ENCODE assay signal across 8 mouse cellular contexts in the genomic region with DNA sequence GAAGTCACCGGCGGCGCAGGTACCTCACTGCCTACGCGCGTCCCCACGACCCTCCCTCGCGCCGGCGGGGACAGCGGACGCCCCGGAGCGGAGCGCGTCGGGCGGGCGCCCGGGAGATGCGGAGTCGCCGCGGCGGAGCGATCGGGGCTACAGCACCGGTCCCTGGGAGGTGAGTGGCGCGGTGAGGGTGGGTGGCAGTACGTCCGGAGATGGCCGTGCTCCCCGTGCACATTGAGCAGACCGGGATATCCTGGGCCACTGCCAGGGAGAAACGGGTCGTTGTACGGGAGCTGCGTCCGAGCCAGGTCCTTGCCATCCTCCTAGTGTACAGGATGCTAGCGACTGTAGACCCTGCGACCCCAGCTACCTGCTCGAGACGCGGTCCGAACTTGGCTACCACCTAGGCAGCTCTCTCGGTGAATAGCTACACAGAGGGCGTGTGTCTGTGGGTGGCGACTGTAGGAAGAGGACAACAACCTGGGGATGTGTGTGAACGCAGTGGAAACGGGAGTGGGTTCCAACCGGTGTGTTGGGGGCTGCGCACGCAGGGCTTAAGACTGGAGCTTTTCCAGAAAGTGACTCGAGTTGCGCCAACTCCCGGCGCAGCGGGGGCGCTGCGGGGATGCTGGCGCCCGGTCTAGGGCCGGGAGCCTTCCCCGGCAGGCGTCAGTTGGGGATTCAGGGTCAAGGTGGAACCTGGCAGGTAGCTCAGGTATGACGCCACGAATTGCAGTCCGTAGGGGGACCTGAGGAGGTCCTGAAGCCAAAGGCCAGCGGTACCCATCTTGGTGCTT. TPM values are rescaled to one million over a fixed set of nuclear protein-coding genes. Genes with fewer than 3 reads are reported as not detected.
DNase-seq lines count a peak whose midpoint lies in the region; ATAC-seq and TF ChIP-seq lines count a peak whose summit lies in the region.

No protein-coding gene starts in this region.

- 3% methylated on average over 66 of the region's 71 CpGs for WGBS in forebrain, postnatal 0 days
- WGBS in hindbrain, embryonic 15.5 days, result 1% methylated on average over 68 of the region's 71 CpGs
- 2% methylated on average over 71 of the region's 71 CpGs for WGBS in midbrain, embryonic 10.5 days
- 1% methylated on average over 71 of the region's 71 CpGs for WGBS in stomach, embryonic 14.5 days

- peaks cover 24% of the 10 kb centered on the region for H3K4me1 ChIP-seq in erythroblast, embryonic 14.5 days (ENCODE audit: control insufficient read depth)
- H3K4me1 ChIP-seq in forebrain, postnatal 0 days (ENCODE audit: insufficient read depth), result no peaks in the 10 kb centered on the region
- peaks cover 12% of the 10 kb centered on the region for H3K4me1 ChIP-seq in hindbrain, embryonic 15.5 days (replicated peaks)
- peaks cover 14% of the 10 kb centered on the region for H3K4me1 ChIP-seq in midbrain, embryonic 10.5 days
- no peaks in the 10 kb centered on the region for H3K4me1 ChIP-seq in stomach, embryonic 14.5 days (ENCODE audit: control insufficient read depth, insufficient read depth, low read length)

- no peak for ATAC-seq in erythroblast, adult 5-6 weeks (replicated peaks; ENCODE audit: low FRiP score, poor library complexity, severe bottlenecking)
- ATAC-seq in forebrain, postnatal 0 days, result peak; percentile 62
- ATAC-seq in hindbrain, embryonic 15.5 days (ENCODE audit: low FRiP score, low read depth), result peak; percentile 65
- peak; percentile 44 for ATAC-seq in stomach, embryonic 14.5 days (ENCODE audit: insufficient number of reproducible peaks, insufficient read depth, low FRiP score, low read depth)

- H3K4me3 ChIP-seq in erythroblast, embryonic 14.5 days (replicated peaks), result peak overlapping the region; percentile 64
- H3K4me3 ChIP-seq in forebrain, postnatal 0 days (ENCODE audit: low read depth, low read length), result peak overlapping the region; percentile 69
- H3K4me3 ChIP-seq in hindbrain, embryonic 15.5 days, result peak overlapping the region; percentile 63
- peak overlapping the region; percentile 74 for H3K4me3 ChIP-seq in midbrain, embryonic 10.5 days
- H3K4me3 ChIP-seq in stomach, embryonic 14.5 days (ENCODE audit: low read depth, low read length), result peak overlapping the region; percentile 63

- TF ChIP-seq CTCF in forebrain, postnatal 0 days (IDR thresholded peaks at IDR 0.05; ENCODE audit: low read depth), result peak; percentile 28; the same call in 1 of the 2 replicates

- peaks cover 17% of the 10 kb centered on the region for H3K27me3 ChIP-seq in erythroblast, embryonic 14.5 days (ENCODE audit: control insufficient read depth)
- H3K27me3 ChIP-seq in forebrain, postnatal 0 days (ENCODE audit: insufficient read depth, low read length), result no peaks in the 10 kb centered on the region; the same call in 1 of the 2 replicates
- H3K27me3 ChIP-seq in hindbrain, embryonic 15.5 days, result peaks cover 5% of the 10 kb centered on the region; the same call in 1 of the 2 replicates
- H3K27me3 ChIP-seq in midbrain, embryonic 10.5 days (ENCODE audit: low read depth, poor library complexity, severe bottlenecking), result peaks cover 44% of the 10 kb centered on the region
- H3K27me3 ChIP-seq in stomach, embryonic 14.5 days (ENCODE audit: control insufficient read depth, insufficient read depth, low read length), result peaks cover 5% of the 10 kb centered on the region; the same call in 1 of the 2 replicates

- peak overlapping the region; percentile 88 for H3K4me2 ChIP-seq in forebrain, postnatal 0 days (ENCODE audit: low read depth)
- peak overlapping the region; percentile 81 for H3K4me2 ChIP-seq in hindbrain, embryonic 15.5 days
- peak overlapping the region; percentile 99 for H3K4me2 ChIP-seq in stomach, embryonic 14.5 days (replicated peaks; ENCODE audit: low read depth, low read length)

- intact Hi-C loops in left cerebral cortex, postnatal 36 days (cut with DNase I), result loop anchor here (1.0 to 2.0 kb wide), 2 partner anchors 95 to 131 kb away; no protein-coding TSS in a partner anchor

- H3K36me3 ChIP-seq in erythroblast, embryonic 14.5 days (ENCODE audit: control insufficient read depth), result no peaks in the 10 kb centered on the region
- no peaks in the 10 kb centered on the region for H3K36me3 ChIP-seq in forebrain, postnatal 0 days (ENCODE audit: insufficient read depth)
- no peaks in the 10 kb centered on the region for H3K36me3 ChIP-seq in hindbrain, embryonic 15.5 days
- H3K36me3 ChIP-seq in midbrain, embryonic 10.5 days, result no peaks in the 10 kb centered on the region
- no peaks in the 10 kb centered on the region for H3K36me3 ChIP-seq in stomach, embryonic 14.5 days (ENCODE audit: control insufficient read depth, insufficient read depth, low read length)

- H3K9ac ChIP-seq in forebrain, postnatal 0 days, result peak overlapping the region; percentile 75
- H3K9ac ChIP-seq in hindbrain, embryonic 15.5 days, result peak overlapping the region; percentile 65
- H3K9ac ChIP-seq in stomach, embryonic 14.5 days (replicated peaks; ENCODE audit: low read depth, low read length), result no peak overlapping the region; the same call in 1 of the 2 replicates

- peak overlapping the region; percentile 74 for H3K27ac ChIP-seq in forebrain, postnatal 0 days (ENCODE audit: low read depth, low read length)
- H3K27ac ChIP-seq in hindbrain, embryonic 15.5 days (replicated peaks), result peak overlapping the region; percentile 84
- peak overlapping the region; percentile 13; the same call in 1 of the 2 replicates for H3K27ac ChIP-seq in midbrain, embryonic 10.5 days (replicated peaks)
- no peak overlapping the region for H3K27ac ChIP-seq in stomach, embryonic 14.5 days (ENCODE audit: low read length)

- H3K9me3 ChIP-seq in erythroblast, embryonic 14.5 days (ENCODE audit: control insufficient read depth, low read length), result no peaks in the 10 kb centered on the region
- no peaks in the 10 kb centered on the region for H3K9me3 ChIP-seq in forebrain, postnatal 0 days (ENCODE audit: low read length)
- H3K9me3 ChIP-seq in hindbrain, embryonic 15.5 days, result no peaks in the 10 kb centered on the region
- H3K9me3 ChIP-seq in midbrain, embryonic 10.5 days (replicated peaks), result no peaks in the 10 kb centered on the region
- H3K9me3 ChIP-seq in stomach, embryonic 14.5 days (ENCODE audit: control insufficient read depth, low read depth, low read length), result no peaks in the 10 kb centered on the region

- peak; percentile 62 for DNase-seq in cerebellum, adult 11 months
- peak; percentile 72 for DNase-seq in forebrain, postnatal 0 days
- DNase-seq in left cerebral cortex, postnatal 36 days (ENCODE audit: low spot score in 2 of 2), result peak; percentile 62 to 63
- no peak for DNase-seq in midbrain, embryonic 10.5 days (ENCODE audit: low spot score)

RNA-seq across cellular contexts. Expression of a gene that starts 0.9 kb away (rescaled TPM):
- polyA plus RNA-seq in erythroblast, embryonic 14.5 days (2012), result 0.01 TPM in 1 of 2 replicates, not detected in the other
- 11.9 and 16.1 TPM in 2 replicates for total RNA-seq in erythroblast, adult 5-6 weeks (2015; ENCODE audit: low replicate concordance)
- 19.1 and 19.7 TPM in 2 replicates for total RNA-seq in erythroblast, adult 5-6 weeks (2017; ENCODE audit: low replicate concordance)
- total RNA-seq in forebrain, postnatal 0 days (2014; rRNA removed), result 9.6 and 10.9 TPM in 2 replicates
- polyA plus RNA-seq in forebrain, postnatal 0 days (2015; fragmentation: Nextera tagmentation; extraction: Ambion mirVana), result 3.2 and 6.9 TPM in 2 replicates
- polyA plus RNA-seq in hindbrain, embryonic 15.5 days (2015; fragmentation: Nextera tagmentation; extraction: Ambion mirVana), result 7.4 and 8.4 TPM in 2 replicates
- total RNA-seq in left cerebral cortex, postnatal 36 days (2021), result 10 to 100 TPM; 23.1 to 28.7 TPM
- polyA plus RNA-seq in midbrain, embryonic 10.5 days (2016; fragmentation: Nextera tagmentation; extraction: Ambion mirVana), result 0.56 and 0.68 TPM in 2 replicates
- polyA plus RNA-seq in stomach, embryonic 14.5 days (2014; fragmentation: Nextera tagmentation; extraction: Ambion mirVana), result 2.3 and 2.7 TPM in 2 replicates

RNA-seq across cellular contexts. Expression of a gene that starts 9.7 kb away (rescaled TPM):
- polyA plus RNA-seq in erythroblast, embryonic 14.5 days (2012), result not detected in 2 replicates
- total RNA-seq in erythroblast, adult 5-6 weeks (2015; ENCODE audit: low replicate concordance), result not detected in 2 replicates
- total RNA-seq in erythroblast, adult 5-6 weeks (2017; ENCODE audit: low replicate concordance), result 0.26 TPM in 1 of 2 replicates, not detected in the other
- total RNA-seq in forebrain, postnatal 0 days (2014; rRNA removed), result 0.10 TPM in 1 of 2 replicates, not detected in the other
- not detected in 2 replicates for polyA plus RNA-seq in forebrain, postnatal 0 days (2015; fragmentation: Nextera tagmentation; extraction: Ambion mirVana)
- polyA plus RNA-seq in hindbrain, embryonic 15.5 days (2015; fragmentation: Nextera tagmentation; extraction: Ambion mirVana), result not detected in 2 replicates
- total RNA-seq in left cerebral cortex, postnatal 36 days (2021), result not detected
- polyA plus RNA-seq in midbrain, embryonic 10.5 days (2016; fragmentation: Nextera tagmentation; extraction: Ambion mirVana), result not detected in 2 replicates
- 0.33 and 0.60 TPM in 2 replicates for polyA plus RNA-seq in stomach, embryonic 14.5 days (2014; fragmentation: Nextera tagmentation; extraction: Ambion mirVana)
